In genomic region chr2:62643405-62644305, GRCm38 (mm10) we compare ENCODE assay signal across 8 mouse cellular contexts. TPM values are rescaled to one million over a fixed set of nuclear protein-coding genes. Genes with fewer than 3 reads are reported as not detected.
A peak's percentile ranks its signal among the peaks of the same experiment; 100 is the strongest.
DNase-seq lines count a peak whose midpoint lies in the region; ATAC-seq and TF ChIP-seq lines count a peak whose summit lies in the region.

No protein-coding gene starts in this region.

- DNase-seq in layer of hippocampus, adult 11-12 months (ENCODE audit: low spot score) = peak; percentile 48
- DNase-seq in layer of hippocampus, adult 9-10 months (ENCODE audit: low spot score) = no peak
- DNase-seq in T-cell, adult 2 months (ENCODE audit: low spot score) = peak; percentile 71
- no peak for DNase-seq in intestine, embryonic 14.5 days (ENCODE audit: low spot score)
- DNase-seq in lung, embryonic 14.5 days = peak; percentile 83
- DNase-seq in cerebellum, adult 11-12 months = no peak

- no peaks in the 10 kb centered on the region for H3K9me3 ChIP-seq in erythroblast, embryonic 14.5 days (ENCODE audit: control insufficient read depth, low read length)
- H3K9me3 ChIP-seq in intestine, embryonic 14.5 days (ENCODE audit: control insufficient read depth, low read length) = no peaks in the 10 kb centered on the region
- no peaks in the 10 kb centered on the region for H3K9me3 ChIP-seq in lung, embryonic 14.5 days (ENCODE audit: low read depth, low read length)

- H3K4me2 ChIP-seq in intestine, embryonic 14.5 days (ENCODE audit: low read length) = peak overlapping the region; percentile 34
- peak overlapping the region; percentile 50 for H3K4me2 ChIP-seq in lung, embryonic 14.5 days

- no peaks in the 10 kb centered on the region for H3K27me3 ChIP-seq in erythroblast, embryonic 14.5 days (ENCODE audit: control insufficient read depth)
- H3K27me3 ChIP-seq in intestine, embryonic 14.5 days (replicated peaks; ENCODE audit: control insufficient read depth, insufficient read depth, low read length) = no peaks in the 10 kb centered on the region
- H3K27me3 ChIP-seq in lung, embryonic 14.5 days (ENCODE audit: insufficient read depth, low read length) = no peaks in the 10 kb centered on the region

- no peak for ATAC-seq in intestine, embryonic 14.5 days (replicated peaks; ENCODE audit: low FRiP score, low TSS enrichment, low read depth)
- ATAC-seq in lung, embryonic 14.5 days (ENCODE audit: insufficient read depth) = peak; percentile 83
- ATAC-seq in neutrophil, adult 5-6 weeks (ENCODE audit: extremely low read depth, insufficient number of reproducible peaks, low FRiP score, poor library complexity, severe bottlenecking) = peak; percentile 67

- H3K36me3 ChIP-seq in erythroblast, embryonic 14.5 days (ENCODE audit: control insufficient read depth) = no peaks in the 10 kb centered on the region
- H3K36me3 ChIP-seq in intestine, embryonic 14.5 days (ENCODE audit: control insufficient read depth, insufficient read depth, low read length) = no peaks in the 10 kb centered on the region
- H3K36me3 ChIP-seq in lung, embryonic 14.5 days (ENCODE audit: insufficient read depth) = no peaks in the 10 kb centered on the region

- peak; percentile 77 for TF ChIP-seq CTCF in lung, embryonic 14.5 days (IDR thresholded peaks at IDR 0.05; ENCODE audit: low read depth)

- peak overlapping the region; percentile 36 for H3K4me3 ChIP-seq in erythroblast, embryonic 14.5 days (replicated peaks)
- H3K4me3 ChIP-seq in intestine, embryonic 14.5 days (ENCODE audit: low read depth, low read length) = 0 out of 2 replicates have a peak overlapping the region, but pooled peaks have one; percentile 6
- H3K4me3 ChIP-seq in lung, embryonic 14.5 days (ENCODE audit: low read depth, low read length) = 0 out of 2 replicates have a peak overlapping the region, but pooled peaks have one; percentile 6

- WGBS in intestine, embryonic 14.5 days = 32% methylated on average over 21 of the region's 21 CpGs
- 19% methylated on average over 21 of the region's 21 CpGs for WGBS in lung, embryonic 14.5 days

- H3K4me1 ChIP-seq in erythroblast, embryonic 14.5 days (ENCODE audit: control insufficient read depth) = peaks cover 25% of the 10 kb centered on the region
- H3K4me1 ChIP-seq in intestine, embryonic 14.5 days (replicated peaks; ENCODE audit: control insufficient read depth, insufficient read depth, low read length) = peaks cover 3% of the 10 kb centered on the region; the same call in 1 of the 2 replicates
- H3K4me1 ChIP-seq in lung, embryonic 14.5 days (ENCODE audit: insufficient read depth) = 0 out of 2 replicates have a peak, but pooled peaks cover 3% of the 10 kb centered on the region

- no peak overlapping the region for H3K27ac ChIP-seq in intestine, embryonic 14.5 days (ENCODE audit: low read depth)
- H3K27ac ChIP-seq in lung, embryonic 14.5 days (ENCODE audit: low read depth) = no peak overlapping the region

- no peak overlapping the region for H3K9ac ChIP-seq in intestine, embryonic 14.5 days (ENCODE audit: low read length)
- no peak overlapping the region; the same call in 1 of the 2 replicates for H3K9ac ChIP-seq in lung, embryonic 14.5 days

RNA-seq across cellular contexts. Expression of gene Ifih1, which starts 2.4 kb away (rescaled TPM):
- polyA plus RNA-seq in erythroblast, embryonic 14.5 days (2012) = 0.08 TPM in 2 replicates
- polyA plus RNA-seq in intestine, embryonic 14.5 days (2014; fragmentation: Nextera tagmentation; extraction: Ambion mirVana) = 5.5 and 6.9 TPM in 2 replicates
- 1.5 TPM in 2 replicates for polyA plus RNA-seq in lung, embryonic 14.5 days (2014; fragmentation: Nextera tagmentation; extraction: Ambion mirVana)
- total RNA-seq in neutrophil, adult 5-6 weeks (2017) = 28.4 and 29.7 TPM in 2 replicates

RNA-seq across cellular contexts. Expression of gene Gca, which starts 20.4 kb away (rescaled TPM):
- polyA plus RNA-seq in erythroblast, embryonic 14.5 days (2012) = not detected in 2 replicates
- 8.8 and 12.2 TPM in 2 replicates for polyA plus RNA-seq in intestine, embryonic 14.5 days (2014; fragmentation: Nextera tagmentation; extraction: Ambion mirVana)
- 5.5 and 7.2 TPM in 2 replicates for polyA plus RNA-seq in lung, embryonic 14.5 days (2014; fragmentation: Nextera tagmentation; extraction: Ambion mirVana)
- 12.0 and 12.4 TPM in 2 replicates for total RNA-seq in neutrophil, adult 5-6 weeks (2017)

Comparison
In these comparisons a context has a peak if more than half of its experiments do, and no peak if none do; other contexts are left out.
1. DNase-seq: peak in layer of hippocampus, adult 11-12 months (single experiment), T-cell, adult 2 months (single experiment) and lung, embryonic 14.5 days (single experiment); none in layer of hippocampus, adult 9-10 months (single experiment), intestine, embryonic 14.5 days (single experiment) and cerebellum, adult 11-12 months (single experiment).
2. Peak in every context shown above with its lines, with median percentiles within 50 percentile points of each other: H3K4me3 ChIP-seq.